Mouse (Mus musculus) megakaryocyte, embryonic 14.5 days (primary cell): ENCODE results near the gene Negr1.

Source experiments
- FLI1 ChIP-seq: IDR thresholded peaks from 2 replicates; pipeline ENCODE4 v1.6.1; 2012; ENCODE audit warnings: low read length, inconsistent platforms, mixed read lengths
- GATA1 ChIP-seq: IDR thresholded peaks from 3 replicates; pipeline ENCODE4 v1.6.1; 2012; ENCODE audit warnings: mixed read lengths, low read length, inconsistent platforms, borderline replicate concordance

- TF ChIP-seq GATA1: no peak
- no peak for TF ChIP-seq FLI1
These were observed 334.5 kb downstream of the Negr1 start for GRCm38 (mm10) chr3:156896106-156896505.
